Mouse (Mus musculus) cerebellum, adult (tissue): Measurements from ENCODE around the gene Klf9.

Experiments used
- ATAC-seq: cut with Nextera tagmentation; 2 replicates; pipeline ENCODE4 v1.9.2; 2017; ENCODE audit warnings: mild to moderate bottlenecking, moderate library complexity, mixed read lengths; ENCODE audit not compliant: insufficient number of reproducible peaks, low FRiP score, low TSS enrichment

Gene Klf9

DNA sequence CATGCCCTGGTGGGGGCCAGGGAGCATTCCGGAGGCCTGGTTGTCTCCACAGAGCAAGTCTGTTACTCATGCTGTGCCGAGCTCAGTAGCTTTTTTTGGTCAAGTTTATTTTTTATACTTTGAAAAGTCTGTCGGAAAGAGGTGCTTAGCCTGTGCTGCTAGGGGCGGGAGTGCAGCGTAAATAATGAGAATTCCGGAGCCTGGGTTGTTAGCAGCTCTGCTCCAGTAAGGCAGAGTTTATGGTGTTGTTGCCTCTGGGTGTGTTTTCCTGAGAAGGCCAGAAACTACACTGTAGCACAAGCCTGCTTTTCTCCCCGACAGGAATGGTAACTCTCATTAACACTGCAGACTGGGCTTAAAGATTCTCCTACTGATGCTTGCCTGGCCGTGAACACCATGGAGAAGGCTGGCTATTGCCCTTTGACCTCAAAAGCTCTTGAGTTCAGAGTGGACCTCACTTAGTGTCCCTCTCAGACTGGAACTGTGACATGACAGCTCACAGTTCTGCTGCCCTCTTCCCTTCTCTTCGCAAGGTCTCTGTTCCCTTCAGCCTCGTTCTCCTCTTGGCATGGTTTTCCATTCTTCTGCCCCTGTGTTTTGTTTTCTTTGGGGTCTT is 18.9 kb downstream of the Klf9 start:
- ATAC-seq = no peak

DNA sequence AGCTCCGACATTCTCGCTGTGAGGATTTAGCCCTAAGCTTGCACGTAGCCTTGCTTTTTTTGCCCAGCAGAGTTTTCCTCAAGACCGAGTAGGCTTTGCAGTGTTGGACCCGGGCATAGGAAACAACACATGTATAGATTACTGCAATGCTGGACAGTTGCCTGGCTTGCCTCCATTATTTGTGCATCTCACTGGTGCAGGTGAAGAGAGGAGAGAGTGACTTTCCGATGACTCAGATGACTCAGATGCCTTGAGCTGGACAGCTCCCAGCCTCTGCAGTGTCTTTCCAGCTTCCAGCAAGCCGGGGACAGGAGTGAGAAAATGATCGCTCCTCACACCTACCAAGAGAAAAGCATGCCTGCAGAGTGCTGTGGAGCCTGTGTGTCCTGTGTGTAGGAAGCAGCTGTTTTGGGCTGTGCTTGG is 21.4 kb downstream of the Klf9 start:
- peak; percentile 63 for ATAC-seq

DNA sequence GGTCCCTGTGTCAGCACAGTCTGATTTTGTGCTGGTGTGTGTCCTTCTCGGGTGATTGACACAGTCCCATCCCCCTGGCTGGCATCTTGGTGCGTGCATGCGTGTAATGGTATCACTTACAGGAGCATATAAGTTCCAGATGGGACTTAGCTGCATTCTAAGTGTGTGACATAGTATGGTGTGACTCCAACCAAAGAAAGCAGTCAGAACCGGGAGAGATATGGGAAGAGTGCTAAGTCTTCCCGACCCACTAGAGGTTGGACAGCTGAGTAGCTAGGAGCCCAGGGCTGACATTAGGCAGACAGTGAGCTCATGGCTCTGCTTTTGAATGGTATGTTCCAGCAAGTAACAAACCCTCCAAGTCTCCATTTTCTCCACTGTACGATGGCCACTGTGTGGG is 21.9 kb downstream of the Klf9 start:
- 0 out of 2 replicates have a peak, but pooled peaks have one; percentile 28 for ATAC-seq

DNA sequence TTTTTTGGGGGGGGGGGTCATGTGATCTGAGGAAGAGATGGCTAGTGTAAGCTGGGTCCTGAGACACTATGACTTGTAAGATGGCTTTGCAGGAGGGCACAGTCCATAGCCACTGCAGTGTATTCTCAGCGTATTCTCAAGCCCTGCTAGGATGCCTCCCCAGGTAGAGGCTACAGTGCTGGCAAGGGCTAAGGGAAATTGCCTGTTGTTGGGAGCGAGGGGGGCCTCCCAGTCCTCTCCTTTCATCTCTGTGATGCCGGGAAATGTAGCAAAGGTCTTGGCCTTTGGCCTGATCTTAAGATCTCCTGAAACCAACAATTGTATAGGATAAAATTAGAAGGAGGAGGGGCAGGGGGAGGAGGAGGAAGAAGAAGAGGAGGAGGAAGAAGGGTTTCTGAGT is 22.3 kb downstream of the Klf9 start:
- no peak for ATAC-seq

DNA sequence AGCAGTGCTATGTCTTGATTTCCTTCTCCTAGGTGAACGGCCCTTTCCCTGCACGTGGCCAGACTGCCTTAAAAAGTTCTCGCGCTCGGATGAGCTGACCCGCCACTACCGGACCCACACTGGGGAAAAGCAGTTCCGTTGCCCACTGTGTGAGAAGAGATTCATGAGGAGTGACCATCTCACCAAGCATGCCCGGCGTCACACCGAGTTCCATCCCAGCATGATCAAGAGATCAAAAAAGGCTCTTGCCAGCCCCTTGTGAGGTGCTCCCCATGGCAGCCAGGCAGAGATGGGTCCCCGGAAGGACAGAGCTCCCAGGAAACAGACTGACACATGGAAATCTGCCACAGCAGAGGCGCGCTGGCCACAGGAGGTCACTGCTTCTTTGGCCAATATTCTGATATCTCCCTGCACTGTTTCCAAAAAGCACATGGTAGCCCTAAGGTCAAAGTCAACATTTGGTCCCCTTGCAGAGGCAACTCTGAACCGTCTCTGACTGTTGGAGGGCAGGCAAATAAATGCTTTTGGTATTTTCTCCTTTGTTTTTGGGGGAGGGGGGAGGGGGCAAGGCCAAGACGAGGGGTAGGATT is 23.7 kb downstream of the Klf9 start:
- ATAC-seq = no peak

DNA sequence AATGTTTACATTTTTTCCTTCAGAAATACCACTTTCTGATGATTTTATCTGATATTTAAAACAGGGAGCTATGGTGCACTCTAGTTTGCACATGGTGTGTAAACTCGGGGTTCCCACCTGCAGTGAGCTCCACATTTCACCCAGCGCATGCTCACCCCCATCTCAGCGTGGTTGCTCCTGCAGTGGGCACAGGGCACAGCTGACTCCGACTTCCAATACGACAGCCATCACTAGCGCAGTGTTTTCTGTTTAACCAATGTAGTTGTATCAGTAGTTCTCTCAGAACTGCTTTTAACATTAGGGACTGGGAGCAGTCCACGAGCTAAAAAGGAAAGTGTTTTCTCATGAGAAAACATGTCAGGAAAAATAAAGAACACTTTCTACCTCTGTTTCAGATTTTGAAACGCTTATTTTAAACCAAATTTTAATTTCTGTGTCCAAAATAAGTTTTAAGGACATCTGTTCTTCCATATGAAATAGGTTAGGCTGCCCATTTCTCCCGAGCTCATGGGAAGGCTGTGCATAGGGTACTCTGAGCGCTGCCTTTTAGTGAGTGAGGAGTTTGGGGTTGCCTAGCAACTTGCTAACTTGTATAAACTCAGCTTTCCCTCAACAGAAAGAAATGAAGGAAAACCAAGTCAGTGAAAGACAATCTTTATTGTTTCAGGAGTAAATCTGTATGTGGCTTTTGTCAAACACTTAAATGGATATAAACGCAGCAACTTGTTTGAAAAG is 25.7 kb downstream of the Klf9 start:
- ATAC-seq = no peak

DNA sequence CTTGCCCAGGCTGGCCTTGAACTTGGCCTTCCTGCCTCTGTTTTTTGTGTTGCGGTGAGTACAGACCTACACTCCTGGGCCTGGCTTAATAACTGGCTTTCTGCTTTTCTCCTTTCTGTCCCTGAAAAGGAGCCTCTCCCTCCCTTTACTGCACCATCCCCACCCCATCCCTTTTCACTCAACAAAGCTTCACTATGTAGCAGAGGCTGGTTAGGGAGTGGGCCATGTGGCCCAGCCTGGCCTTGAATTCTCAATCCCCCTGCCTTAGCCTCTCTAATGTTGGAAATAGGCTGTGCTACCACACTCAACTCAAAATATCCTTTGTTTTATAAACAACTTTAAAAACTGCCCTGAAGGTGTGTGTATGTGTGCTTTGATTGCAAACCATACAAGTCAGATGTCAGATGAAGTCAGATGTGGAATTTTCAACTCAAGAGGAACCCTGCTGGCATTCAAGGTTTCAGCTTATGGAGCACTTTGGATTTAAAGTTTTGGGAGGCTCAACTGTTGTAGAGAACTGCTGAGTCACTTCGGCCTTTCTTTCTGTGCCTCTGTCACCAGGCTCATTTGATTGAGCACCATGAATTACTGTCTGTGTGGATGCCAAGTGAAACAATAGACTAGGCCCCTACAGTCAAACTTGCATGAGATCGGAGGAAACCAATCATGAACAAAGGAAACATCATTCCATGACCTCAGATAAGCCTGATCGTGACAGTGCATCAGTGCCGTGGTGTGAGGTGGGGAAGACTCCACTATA is 28.1 kb downstream of the Klf9 start:
- ATAC-seq = no peak

DNA sequence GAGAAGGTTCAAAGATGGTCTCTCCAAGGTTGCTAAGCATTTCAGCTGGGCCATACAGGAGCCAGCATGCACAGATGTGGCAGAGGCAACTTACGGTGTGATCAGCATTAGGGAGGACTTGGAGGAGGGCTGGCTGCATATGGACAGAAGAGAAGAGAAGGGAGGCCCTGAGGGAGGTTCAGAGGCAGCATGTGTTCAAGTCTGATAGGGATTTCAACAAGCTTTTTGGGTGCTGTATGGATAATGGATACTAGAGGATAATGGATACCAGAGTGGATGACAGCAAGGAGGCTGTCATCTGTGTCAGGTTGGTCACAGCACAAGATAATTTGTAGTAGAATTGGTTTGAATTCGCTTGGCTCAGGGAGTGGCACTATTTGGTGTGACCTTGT is 28.6 kb downstream of the Klf9 start:
- no peak for ATAC-seq

DNA sequence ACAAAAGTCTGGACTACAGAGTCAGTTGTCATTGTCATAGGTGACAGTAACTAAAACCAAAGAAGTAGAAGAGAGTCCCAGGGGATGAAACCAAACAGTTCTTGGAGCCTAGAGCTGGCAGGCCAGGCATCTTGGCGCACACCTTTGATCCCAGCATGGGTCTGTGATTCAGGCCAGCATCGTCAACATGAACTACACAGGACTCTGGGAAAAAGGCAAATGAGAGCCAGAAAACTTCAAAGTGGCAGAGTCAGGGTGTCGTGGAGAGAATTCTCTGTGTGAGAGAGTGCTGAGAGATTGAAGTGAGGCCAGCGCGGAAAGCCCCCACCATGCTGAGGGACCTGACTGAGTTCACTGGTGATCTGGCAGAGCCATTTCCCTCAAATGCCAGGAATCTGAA is 29.4 kb downstream of the Klf9 start:
- 0 out of 2 replicates have a peak, but pooled peaks have one; percentile 31 for ATAC-seq

DNA sequence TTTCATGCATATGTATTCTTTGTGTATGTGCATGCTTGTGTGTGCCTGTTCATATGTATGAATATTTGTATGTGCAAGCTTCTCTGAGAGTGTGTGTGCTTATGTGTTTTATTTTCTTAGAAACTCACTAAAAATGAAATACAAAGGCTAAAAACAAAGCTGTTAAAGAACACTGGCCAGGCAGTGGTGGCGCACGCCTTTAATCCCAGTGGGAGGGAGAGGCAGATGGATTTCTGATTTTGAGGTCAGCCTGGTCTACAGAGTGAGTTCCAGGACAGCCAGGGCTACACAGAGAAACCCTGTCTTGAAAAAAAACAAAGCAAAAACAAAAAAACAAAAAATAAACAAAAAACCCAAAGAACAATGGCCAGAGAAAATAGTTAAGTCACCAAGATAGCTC is 30.1 kb downstream of the Klf9 start:
- no peak for ATAC-seq

DNA sequence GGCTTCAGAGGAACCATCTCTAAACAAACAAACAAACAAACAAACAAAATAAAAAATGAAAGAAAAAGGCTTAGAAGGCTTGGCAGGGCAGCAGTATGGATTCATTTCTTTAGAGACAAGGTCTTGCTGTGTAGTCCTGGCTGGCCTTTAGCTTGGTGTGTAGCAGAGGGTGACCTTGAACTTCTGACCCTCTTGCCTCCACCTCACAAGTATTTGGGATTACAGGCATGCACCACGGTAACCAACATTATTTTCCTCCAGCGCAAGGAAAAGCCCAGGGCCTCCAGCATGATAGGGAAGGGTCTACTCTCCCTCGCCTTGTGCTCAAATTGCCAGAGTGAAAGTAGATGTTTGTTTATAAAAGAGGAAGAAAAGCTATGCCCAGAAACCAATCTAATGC is 34.1 kb downstream of the Klf9 start:
- no peak for ATAC-seq

DNA sequence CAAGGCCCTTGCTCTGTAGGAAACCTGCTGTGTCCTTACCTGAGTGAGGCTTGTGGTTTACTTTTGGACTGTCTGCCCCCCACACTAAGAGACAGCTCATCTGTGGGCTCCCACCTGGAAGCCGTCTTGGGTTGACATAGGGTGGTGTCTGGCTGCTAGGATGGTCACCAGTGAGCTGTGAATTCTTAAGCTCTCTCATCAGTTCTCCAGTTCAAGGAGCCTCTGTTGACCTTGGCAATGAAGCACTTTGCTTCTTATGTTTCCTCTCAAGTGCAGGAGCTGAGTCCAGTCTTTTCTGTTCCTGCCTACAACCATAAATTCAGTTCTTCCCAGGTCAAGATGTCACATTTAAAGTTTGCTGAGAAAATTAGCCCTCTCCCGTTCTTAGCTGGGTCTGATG is 34.5 kb downstream of the Klf9 start:
- no peak for ATAC-seq

DNA sequence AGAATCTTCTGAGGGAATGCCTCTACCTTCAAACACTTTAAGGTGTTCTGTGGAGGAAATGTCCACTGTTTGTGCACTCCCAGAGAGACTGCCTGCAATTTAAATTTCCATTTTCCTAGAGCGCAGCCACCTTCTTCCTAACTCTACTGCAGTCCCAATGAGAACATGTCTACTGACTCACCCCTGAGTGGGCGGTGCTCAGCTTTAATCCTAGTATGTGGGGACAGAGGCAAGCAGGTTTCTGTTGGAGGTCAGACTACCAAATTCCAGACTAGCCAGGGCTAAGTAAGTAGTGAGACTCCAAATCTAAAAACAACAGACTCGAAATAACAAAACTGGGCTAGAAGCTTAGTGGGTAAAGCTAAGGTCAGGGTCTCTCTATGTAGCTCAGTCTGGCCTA is 37.5 kb downstream of the Klf9 start:
- no peak for ATAC-seq

DNA sequence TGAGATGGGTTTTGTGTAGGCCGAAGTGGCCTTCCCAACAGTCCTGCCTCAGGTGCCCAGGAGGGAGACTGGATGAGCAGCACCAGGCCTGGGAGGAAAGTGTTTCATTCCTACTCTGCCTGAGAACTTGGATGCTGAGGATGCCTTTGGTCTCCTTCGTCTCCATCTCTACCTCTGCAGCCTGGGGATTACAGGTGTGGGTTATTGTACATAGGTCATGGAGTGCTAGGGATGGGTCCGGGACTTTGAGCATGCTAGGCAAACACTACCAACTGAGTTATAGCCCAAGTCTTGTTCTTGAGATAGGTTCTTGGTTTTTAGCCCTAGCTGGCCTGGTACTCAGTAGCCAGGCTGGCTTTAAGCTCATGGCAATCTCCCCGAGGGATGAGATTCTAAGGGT is 42.5 kb downstream of the Klf9 start:
- no peak for ATAC-seq

DNA sequence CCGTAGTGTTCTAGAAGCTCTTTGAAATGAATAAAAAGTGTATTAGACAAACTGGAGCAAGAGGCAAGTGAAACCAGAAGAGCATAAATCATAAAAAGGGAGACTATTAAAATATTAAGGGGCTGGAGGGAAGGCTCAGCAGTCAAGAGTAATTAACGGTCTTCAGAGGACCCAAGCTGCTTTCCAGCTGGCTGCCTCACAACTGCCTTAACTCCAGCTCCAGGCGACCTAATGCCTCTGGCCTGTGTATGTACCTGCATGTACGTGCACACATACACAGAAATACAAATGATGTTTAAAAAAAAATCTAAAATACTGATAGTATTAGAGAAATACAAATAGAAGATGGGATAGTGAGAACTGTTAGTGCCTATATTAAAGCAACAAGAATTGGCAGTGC is 43.0 kb downstream of the Klf9 start:
- ATAC-seq = no peak

DNA sequence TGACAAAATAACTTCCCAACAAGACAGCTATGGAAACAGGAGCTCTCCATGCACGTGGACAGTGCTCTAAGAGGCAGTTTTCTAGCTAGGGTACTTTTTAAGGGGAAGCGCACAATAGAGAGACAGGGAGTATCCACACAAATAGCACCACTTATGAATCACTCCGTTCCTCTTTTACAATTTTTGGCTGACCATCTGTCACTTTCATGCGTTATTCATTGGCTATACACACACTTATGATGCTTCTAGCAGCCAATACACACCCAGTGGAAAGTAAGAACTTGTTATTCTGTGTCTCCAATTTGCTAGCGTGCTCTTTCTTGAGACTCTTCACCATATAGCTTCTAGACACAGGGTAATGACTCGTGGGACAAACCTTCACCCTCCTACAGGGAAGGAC is 46.7 kb downstream of the Klf9 start:
- ATAC-seq = no peak

DNA sequence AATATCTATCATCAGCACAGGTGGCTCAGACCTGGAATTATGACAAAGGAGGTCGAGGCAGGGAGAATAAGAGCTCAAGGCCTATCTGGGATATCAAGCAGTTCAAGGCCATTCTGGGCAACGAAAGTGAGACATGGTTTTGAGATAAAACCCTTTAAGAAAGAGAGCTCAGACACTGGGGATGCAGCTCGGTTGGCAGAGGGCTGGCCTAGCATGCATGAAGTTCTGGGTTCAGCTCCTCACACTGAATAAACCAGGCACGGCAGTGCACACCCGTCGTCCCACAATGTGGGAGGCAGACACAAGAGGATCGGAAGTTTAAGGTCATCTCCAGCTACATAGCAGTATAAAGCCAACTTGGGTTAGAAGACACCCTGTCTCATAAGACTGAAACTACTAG is 48.0 kb downstream of the Klf9 start:
- no peak for ATAC-seq

DNA sequence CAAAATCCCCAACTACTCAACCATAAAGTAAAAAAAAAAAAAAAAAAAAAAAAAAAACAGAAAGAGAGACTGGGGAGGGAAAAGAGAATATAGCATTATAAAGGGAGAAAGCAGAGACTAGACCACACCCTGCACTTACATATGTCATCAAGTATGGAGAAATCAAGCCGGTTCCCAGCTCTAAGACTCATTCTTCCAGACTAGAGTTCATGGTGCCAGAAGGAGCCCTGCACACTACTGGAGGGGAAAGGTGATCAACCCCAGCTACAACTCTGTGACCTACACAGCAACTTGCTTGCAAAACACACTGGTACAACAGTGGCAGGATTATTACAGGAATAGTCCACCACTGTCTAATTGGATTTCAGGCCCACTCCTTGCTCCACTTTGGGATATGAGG is 48.7 kb downstream of the Klf9 start:
- no peak for ATAC-seq

DNA sequence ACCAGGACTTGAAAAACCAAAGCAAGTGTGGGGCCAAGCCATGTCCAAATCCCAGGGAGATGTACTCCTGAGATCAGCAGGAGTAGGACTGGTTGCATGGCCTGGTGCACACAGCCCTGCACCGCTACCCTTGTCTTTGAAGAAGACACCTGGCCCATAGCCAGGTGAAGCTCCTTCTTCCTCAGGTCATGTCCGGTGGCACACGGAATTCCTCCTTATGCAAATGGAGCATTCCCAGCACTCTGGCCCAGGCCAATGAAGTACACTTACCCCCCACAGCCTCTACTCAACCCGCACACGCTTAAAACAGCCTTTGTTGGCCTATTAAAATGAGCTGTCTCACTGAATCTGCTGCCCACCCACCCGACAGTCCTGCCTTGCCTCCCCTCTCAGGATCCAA is 50.5 kb downstream of the Klf9 start:
- no peak for ATAC-seq

DNA sequence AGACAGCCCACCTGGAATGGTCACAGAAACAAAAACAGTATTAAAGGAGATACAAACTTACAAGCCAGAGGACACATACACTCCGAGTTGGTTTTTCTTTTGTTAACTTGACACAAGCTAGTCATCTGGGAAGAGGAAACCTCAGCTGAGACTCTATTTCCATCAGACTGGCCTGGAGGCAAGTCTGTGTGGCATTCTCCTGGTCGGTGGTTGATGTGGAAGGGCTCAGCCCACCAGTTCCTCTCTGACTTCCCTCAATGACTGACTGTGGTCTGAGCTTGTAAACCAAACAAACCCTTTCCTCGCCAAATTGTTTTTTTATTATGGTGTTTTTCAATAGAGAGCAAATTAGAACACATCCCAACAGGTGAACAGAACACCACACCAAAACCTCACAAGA is 52.0 kb downstream of the Klf9 start:
- no peak for ATAC-seq

DNA sequence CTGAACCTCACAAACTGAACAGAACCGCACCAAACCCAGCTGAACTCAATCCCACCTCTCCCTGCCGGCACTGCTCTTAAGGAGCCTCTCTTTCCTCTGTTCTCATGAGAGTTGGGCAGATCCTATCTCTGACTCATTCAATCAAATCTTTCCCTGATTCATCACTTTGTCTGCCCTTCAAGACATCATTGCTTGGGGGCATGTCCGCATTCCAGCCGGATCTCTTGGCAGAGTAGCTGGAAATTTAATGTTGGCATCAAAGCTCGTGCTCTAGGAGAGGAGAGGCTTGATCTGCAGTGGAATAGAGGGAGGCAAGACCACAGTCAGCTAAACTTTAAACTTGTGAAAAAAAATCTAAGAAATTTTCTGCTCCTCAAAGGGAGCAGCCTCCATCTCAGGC is 61.1 kb downstream of the Klf9 start:
- no peak for ATAC-seq
